Mouse (Mus musculus) mature B cell (primary cell): ENCODE measurements around the gene Ephb2.

ENCODE experiments used
- in situ Hi-C: fragments of 300-500 bp; cut with MboI; formaldehyde crosslinking; loops from 2 replicates; pipeline ENCODE4 v1.14.3; 2019

Gene Ephb2

DNA sequence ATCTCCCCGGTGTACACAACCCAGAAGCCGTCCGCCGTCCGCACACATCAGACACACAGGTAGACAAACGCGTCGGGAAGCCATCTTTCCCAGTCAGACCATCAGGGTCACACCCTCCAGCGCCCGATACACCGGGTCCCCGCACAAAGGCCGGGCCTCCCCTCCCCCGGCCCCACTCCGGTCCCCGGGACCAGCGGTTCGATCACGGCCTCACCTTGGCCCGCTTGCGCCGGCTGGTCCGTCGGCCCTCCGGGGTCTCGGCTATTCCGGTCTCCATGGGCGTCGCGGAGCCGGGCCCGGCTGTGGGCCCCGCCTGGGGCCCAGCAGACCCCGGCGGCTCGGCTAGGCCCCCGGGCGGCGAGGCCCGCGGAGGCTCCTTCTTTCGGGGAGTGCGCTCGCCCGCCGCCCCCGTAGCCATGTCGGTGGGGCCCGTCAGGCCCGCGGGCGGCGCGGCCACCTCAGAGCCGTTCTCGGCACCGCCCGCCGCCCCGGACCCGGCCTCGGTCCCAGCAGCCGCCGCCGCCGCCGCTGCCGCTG lies 233.7 kb downstream of the Ephb2 start:
- in situ Hi-C loops, result no loop called here

GRCm38 (mm10) chr4:136601476-136601875 lies 234.3 kb downstream of the Ephb2 start:
- in situ Hi-C loops, result no loop called here

- in situ Hi-C loops, result no loop called here
Measured at GRCm38 (mm10) chr4:136600536-136600935, 235.3 kb downstream of the Ephb2 start.

DNA sequence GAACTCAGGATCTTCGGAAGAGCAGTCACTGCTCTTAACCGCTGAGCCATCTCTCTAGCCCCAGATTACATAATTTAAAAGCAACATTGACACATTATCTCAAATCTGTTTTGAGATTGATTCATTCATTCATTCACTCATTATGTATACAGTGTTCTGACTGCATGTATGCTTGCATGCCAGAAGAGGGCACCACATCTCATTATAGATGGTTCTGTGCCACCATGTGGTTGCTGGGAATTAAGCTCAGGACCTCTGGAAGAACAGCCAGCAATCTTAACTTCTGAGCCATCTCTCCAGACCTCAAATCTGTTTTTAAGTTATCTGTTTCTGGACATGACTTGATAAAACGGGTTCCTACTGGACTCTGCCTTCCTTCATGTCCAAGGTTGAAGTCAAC lies 235.9 kb downstream of the Ephb2 start:
- in situ Hi-C loops, result no loop called here

- in situ Hi-C loops, result no loop called here
Measured at GRCm38 (mm10) chr4:136598268-136598876, 237.4 kb downstream of the Ephb2 start.
